Mouse (Mus musculus) heart, adult 18-20 months (tissue): ENCODE data around the gene Cabp1. TPM values are rescaled to one million over a fixed set of nuclear protein-coding genes. Genes with fewer than 3 reads are reported as not detected.

Source experiments
- DNase-seq, 2 experiments: peaks; one replicate each; pipeline ENCODE4 v3.0.0; 2021 to 2022; ENCODE audit warnings: mixed read lengths in 1 of 2
- long read RNA-seq, 2 experiments: library from polyadenylated mRNA; stranded (forward); transcript quantifications; one replicate each; pipeline ENCODE4 v2.0.0; 2021
- total RNA-seq, 2 experiments: library from RNA; stranded (reverse); gene quantifications; 2 replicates each; pipeline ENCODE4 v1.2.3; 2021

Gene Cabp1
- total RNA-seq, result 1 to 10 TPM; 1.8 to 2.0 TPM
- long read RNA-seq, experiment 1, partial matches to known transcripts, result 1 of 2 reads
- long read RNA-seq, experiment 1, other reads (novel, unspliced or antisense), result 0 of 2 reads
- long read RNA-seq, experiment 2, result 0 reads

DNA sequence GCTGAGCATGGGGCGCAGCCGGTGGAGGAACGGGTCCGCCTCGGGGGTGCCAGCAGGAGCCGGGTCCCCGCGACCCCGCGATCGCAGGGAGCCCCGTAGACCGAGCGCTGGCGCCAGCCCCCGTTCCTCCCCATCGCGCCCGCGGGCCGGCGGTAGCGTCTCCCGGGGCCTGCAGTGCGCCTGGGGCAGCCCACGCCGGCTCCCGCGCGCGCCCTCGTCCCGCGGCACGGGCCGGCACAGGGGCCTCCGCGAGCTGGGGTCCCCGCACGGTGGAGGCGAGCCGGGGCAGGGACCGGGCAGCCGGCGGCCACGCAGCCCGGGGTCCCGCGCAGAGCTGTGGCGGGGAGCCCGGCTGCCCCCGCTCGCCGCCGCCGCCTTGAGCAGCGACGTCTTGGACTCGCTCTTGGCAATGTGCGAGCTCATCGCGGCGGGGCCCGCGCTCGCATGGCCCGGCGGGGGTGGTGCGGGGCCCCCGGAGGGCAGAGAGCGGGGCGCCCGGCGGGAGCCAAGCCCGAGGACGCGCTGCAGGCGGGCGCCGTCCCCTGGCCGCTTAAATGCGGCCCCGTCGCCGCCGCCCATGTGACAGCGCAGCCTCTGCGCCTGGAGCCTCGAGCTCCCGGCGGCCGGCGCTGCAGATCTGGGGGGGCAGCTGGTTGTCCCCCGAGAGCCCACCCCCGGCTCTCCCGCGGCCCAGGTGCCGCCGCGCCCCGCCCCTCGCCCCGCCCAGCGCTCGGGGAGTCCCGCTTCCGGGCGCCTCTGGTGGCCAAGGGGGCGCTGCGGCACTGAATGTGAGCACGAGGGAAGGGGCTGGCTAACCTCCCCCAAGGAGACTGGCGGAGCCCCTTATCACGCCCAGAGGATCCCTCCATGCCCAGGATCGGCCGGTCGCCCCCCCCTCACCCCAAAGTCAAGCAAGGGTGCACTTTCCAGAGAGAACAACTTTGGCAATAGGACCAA, at the start of gene Cabp1:
TSS of gene Cabp1 (minus strand) at position 713 of the 957 bp plus-strand sequence.
- DNase-seq, result peak in 1 of 2 experiments; percentile 48

DNA sequence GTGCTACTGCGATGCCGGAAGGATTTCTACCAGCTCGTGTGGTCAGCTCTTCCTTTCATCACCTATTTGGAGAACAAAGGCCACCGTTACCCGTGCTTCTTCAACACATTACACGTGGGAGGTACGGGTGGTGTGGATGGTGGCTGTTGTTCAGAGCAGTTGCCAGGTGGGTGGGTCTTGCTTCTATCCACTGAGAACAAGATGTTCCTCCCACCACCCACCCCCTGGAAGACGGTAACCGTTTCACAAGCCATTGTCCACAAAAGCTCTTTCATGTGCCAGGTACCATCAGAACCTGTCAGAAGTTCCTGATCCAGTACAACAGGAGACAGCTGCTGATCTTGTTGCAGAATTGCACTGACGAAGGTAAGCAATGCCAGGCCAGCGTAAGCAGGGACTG, 46.0 kb upstream of the Cabp1 start:
- DNase-seq, result no peak

DNA sequence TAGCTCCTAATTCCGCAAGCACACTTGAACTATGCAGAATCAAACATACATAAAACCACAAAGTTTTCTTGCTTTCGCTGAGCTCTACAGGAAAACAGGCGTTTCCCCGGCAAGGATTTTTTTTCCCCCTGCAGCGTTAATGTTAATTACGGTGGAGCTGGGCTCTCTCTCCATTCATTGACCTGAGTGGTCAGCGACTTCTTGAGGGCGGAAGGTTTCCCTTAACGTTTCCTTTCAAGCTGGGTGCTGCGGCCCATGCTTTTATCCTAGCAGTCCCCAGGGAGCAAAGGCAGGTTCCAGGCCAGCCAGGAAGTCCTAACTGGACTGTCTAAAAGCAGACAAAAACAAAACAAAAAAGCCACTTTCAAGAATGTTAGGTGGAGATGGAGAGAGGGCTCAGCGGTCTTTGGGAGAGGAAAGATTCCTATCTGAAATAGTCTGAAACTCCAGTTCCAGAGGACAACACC, 44.6 kb upstream of the Cabp1 start:
- peak; percentile 44 to 51 for DNase-seq

DNA sequence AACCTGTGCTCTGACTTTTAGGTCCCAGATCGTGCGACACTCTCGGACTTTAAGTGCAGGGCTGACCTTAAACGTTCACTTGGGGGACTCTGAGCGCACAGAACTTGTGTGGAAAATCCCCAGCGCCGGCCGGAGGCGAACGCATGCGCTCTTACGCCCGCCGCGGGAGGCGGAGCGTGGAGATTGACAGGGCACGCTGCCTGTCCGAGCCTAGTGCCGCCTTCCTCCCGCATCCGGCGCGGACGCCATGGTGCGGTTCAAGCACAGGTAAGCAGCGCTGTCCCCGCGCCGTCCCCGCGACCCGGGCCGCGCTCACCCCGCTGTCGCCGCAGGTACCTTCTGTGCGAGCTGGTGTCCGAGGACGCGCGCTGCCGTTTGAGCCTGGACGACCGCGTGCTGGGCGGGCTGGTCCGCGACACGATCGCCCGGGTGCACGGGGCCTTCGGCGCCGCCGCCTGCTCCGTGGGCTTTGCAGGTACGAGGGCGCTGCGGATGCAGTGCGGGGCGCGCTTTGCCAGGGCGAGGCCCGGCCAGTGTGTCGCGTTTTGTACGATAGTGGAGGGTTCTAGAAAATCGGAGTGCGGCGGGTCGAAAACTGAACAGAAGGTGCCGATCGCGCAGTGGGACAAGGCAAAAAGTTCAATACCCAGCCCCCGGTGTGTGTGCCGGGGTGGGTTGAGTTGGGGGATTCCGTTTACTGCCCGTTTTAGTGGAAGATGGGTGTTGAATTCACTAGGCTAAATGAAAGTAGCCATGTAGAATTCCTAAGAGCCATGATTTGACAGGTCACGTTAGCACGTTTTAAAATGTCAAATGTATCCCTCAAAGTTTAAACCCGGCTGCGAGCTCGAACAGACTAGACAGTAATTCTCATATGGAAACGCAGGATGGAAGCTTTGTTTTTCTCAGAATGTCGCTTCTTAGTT, 43.9 kb upstream of the Cabp1 start:
- peak; percentile 95 to 96 for DNase-seq

DNA sequence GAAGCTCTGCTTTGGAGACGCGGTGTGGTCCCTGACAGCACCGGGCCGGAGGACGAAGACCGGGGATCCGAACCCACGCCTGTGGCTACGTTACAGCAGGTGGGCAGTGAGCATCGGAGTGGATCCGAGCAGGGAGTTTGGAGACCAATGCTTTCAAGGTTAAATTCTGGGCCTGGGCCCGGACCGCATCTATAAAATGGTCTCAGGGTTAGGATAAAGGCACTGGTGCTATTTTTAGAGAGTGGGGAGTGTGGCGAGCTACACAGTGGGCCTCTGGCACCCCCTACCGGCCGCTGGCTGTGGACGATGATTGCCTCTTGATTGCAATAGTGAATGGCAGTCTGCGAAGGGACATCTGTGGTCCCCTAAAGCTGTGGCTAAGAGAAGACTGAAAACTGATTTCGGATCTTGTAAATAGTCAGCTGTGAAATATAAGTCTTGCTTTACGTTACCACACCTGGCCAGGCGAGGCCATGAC, 41.6 kb upstream of the Cabp1 start, which contains the start of gene Pop5:
TSS of gene Pop5 (plus strand) at position 51 of the 478 bp plus-strand sequence.
- DNase-seq, result peak; percentile 89 to 96

DNA sequence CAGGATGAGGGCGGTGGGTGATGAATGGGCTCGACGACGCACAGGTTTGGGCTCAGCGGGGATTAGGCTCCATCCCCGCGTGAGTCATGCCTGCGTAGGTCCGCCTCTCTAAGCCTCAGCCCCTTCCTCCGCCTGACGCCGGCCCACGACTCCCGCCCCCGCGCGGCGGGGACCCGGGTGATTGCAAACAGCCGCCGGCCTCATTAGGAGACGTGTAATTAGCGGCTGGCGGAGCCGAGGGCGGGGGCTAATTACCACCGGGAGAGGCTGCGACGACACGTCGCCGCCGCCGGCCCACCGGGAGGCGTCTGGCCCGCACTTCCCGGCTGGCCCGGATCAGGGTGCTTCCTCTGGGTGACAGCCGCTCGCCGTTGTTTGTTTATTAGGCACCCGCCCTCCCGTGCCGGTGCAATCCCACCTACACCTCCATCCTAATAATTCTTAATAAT, 41.2 kb upstream of the Cabp1 start:
- DNase-seq, result peak; percentile 81 to 84

DNA sequence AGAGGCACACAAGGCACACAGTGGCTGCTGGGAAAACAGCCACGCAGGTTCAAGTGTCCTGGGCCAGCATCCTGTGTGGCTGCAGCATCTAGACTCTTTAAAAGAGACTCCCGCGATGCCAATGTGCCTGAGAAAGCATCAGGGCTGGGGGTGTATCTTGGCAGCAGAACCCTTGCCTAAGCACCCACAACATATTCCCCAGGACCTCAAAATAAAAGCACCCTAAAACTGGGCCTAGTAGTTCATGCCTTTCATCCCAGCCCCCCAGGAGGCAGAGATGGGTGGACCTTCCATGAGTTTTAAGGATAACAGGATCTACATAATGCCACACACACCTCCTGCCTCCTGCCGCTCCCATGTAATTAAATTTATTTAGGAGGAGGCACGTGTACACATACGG, 40.3 kb upstream of the Cabp1 start:
- no peak for DNase-seq

DNA sequence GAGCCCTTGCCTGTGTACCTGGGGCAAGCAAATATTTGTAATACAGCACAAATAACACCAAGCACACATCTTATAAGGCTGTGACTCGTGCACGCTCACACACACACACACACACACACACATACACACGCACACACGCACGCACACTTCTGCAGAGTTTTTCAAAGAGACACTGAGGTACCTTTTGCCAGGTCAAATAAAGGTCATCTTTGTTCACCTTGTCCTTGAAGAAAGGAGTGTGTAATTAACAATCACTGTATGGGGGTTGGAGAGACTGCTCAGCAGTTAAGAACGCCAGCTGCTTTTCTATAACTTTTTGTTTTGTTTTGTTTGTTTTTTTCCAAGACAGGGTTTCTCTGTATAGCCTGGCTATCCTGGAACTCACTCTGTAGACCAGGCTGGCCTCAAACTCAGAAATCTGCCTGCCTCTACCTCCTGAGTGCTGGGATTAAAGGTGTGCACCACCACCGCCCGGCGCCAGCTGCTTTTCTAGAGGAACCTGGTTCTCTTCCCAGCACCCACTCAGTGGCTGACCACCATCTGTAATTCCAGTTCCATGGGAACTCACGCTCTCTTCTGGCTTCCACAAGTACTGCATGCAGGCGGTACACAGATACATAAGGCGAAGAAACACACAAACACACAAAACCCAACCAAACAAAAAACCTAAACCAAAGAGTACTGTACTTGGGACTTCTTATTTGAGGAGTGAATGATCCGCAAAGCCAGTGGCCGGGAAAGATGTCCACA, 39.0 kb upstream of the Cabp1 start:
- no peak for DNase-seq

DNA sequence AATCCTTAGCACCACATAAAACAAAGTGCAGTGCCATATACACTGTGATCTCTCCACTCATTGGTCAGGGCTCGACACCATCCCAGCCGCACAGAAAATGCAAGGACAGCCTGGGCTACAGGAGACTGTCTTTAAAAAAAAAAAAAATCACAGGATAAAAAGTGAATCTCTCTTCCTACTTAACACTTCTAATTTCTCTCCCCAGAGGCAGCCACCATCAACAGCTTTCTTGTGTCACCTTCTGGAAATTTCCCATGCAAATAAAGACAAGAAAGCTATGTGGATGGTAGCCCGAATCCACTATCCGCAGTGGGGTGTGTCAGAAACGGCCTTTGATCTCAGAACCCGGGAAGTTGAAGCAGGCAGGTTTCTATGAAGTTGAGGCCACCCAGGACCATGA, 38.3 kb upstream of the Cabp1 start:
- no peak for DNase-seq

DNA sequence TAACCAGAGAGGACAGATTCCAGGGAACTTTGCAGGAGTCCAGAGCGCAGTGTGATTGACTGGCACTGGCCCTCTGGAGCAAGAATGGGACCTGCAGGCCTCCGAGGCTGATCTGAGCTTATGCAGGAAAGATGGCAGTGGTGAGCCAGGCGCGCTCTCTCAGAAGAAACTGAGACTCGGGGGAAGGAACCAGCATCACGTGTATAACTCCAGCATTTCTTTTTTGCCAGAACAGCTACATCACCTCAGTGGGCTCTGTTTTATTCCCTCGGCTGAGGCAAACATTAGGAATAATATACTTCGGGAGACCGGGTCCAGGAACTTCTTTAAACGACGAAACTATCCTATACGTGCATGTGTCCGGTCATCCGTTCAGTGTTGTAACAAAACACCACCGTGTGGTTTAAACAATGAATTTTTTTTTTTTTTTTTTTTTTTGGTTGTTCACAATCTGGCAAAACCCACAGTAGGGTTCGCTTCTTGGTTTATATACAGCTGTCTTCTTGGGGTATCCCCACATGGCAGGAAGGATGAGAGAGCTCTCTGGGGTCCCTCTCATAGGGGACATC, 37.5 kb upstream of the Cabp1 start:
- no peak for DNase-seq

DNA sequence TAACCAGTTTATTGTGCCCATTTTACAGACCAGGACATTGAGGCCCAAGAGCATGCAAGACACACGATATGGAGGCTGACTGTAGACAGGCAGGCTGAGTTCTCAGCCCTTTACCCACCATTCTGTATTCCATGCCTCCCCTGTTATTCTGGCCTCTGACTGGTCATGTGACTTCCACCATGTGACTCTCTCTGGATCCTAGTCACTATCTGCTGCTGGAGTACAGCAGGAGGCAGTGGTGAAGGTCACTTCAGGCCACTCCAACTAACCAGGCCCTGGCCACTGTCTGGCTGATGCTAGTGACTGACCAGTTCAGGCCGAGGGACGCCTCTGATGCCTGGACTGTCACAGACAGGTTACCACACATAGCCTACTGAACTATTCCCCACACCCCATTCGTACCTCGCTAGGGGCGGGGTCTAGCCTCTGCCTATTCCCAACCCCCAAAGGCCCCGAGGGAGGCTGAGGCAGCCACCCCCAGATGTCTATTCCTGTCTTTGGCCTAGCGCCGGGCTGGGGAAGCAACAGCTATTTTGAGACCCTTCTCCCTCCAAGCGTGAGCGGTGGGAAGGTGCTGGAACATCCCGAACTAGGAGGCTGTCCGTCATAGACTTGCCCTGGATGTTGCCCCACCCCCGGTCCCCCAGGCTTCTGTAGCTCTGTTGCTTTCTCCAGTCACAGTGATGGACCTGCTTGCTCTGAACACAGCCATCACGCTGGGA, 36.8 kb upstream of the Cabp1 start:
- peak; percentile 35 to 42 for DNase-seq

DNA sequence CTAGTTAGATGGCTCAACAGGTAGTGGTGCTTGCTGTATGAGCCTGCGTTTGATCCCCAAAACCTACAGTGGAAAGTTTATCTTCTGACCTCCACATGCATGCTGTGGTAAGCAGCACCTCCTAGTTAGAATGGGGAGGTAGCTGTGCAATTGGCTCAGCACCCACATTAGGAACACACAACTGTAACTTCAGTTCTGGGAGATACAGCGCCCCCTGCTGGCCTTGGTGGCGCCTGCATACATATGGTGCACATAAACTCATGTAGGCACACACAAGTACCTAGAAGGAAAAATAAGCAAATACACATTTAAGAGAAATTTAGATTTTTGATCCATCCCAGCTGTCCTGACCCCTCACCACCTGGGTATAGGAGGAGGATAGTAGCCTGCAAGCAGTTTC, 28.3 kb upstream of the Cabp1 start:
- no peak for DNase-seq

DNA sequence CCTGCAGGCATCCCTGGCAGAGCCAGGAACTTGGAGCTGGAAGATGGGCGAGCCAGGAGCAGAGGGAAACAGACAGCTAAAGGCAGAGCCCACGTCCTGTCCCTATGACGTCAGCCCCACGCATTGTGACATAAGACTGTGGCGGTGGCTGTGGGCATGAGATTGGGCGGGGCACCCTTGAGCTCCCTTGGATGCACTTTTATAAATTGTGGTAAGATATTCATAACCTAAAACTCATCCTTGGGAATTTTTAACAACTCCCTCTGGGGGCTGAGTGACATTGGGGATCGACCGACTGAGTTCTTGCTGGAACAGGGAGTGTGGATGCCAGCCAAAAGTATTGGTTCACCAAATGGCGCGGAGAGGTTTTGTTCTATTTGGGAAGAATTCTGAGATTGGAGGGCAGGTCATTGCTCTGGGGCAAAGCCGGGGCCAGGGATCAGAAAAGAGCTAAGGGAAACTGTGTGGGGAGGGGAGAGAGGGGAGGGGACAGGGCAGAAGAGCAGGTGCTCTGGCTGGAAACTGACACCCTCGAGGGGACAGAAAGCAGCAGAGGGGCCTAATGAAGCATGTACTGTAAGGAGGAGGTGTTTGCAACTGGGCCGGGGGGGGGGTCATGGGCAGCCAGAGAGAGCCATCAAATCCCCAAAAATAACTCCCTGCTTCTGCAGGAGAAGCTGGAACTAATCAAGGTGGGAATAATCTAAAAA, 26.9 kb upstream of the Cabp1 start:
- DNase-seq, result no peak

DNA sequence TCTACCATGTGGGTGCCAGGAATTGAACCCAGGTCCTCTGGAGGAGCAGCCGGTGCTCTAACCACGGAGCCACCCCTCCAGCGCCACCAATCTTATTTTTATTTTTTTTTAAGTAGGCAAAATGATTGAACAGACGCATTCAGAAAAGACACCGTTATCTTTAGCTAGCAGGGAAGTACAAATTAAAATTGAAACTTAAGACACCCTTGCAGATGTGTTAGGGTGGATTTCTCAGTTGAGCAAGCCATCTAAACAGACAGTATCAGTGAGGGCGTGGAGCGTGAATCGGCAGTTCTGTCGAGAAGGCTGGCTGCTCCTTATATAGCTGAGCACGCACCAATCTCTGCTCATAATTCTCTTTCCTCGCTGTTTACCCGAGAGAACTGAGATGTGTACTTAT, 23.8 kb upstream of the Cabp1 start:
- no peak for DNase-seq

DNA sequence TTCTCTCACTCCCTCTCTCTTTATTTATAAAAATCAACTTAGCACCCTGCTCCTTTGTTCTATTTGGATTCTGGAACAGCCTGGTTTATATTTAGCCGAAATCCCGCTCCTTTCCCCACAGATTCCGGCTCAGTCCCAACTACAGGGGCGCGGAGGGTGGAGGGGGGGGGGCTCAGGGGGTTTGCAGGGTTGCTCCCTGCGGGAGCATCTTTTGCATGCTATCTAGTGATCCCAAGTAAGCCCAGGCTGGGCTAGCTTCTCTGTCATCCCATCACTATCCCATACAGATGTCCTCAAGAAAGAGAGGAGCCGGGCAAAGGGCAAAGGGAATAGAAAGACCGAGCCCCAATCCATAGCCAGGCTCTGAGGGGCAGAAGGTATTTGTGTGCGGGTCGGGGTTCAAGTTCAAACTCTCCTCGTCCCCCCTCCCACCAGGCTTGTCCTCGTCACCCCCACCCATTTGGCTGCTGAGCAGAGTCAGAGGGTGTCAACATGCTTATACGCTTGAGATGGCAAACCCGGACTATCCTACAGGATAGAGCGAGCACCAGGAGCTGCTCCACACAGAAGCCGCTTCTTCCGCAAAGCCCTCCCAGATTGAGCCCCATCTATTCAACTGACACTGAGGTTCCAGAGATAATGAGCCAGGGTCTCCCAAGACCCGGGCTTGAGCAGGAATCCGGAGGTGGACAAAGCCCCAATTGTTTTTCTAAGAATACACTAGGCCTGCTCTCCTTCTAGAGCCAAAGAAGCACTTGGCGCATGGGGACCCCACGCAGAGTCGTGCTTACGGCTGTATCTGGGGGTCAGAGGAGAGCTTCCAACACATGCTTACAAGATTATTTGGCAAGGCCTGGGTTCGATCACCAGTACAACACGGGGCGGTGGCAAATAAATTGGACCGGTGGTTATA, 21.3 kb upstream of the Cabp1 start:
- DNase-seq, result no peak

DNA sequence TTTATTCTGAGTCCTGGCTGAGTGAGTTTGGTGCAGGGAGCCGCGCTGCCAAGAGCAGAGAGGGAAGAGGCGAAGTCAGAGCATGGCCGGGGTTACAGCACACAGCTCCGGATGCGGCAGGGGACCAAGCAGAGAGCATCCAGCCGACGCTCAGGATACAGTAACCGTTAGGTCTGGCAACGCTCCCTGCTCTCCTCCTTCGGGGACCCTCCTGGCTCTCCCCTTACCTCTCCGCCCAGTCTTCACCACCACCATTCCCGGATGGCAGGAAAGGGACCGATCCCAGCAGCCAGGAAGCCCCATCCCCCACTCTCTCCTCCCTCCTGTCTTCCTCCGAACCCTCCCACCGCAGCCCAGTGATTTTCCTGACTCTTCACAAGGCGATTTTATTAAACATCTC, 20.7 kb upstream of the Cabp1 start:
- DNase-seq, result peak in 1 of 2 experiments; percentile 46

DNA sequence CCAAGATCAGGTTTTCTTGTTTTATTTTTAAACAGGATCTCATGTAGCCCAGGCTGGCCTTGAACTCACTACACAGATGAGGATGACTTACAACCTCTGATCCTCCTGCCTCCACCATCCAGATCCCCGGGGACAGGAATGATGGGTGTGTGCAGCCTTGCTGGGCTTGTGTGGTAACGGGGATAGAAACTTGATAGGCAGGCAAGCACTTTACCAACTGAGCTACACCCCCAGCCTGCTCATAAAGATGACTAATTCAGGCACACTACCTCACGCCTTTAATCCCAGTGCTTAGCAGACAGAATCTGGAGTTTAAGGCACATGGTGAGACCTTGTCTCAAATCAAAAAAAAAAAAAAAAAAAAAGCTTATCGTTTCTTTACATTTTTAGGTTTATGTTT, 18.7 kb upstream of the Cabp1 start:
- DNase-seq, result no peak

DNA sequence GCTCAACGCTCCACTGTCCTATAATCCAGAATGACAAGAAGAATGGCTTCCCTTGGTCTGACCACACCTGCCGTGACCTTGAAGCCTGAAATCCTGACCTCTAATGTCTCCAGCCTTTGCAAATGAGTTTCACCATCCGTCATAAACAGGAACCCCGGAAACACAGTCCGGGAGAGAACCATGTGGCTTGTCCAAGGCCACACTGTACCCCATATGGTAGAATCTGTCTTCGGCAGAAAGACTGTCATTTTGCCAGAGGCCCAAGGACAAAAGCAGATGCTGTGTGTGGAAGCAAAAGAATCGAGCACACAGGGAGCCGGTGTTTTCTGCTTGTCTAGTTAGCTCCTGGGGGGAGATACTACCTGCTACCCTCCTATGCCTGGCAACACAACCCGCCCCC, 18.3 kb upstream of the Cabp1 start:
- no peak for DNase-seq

DNA sequence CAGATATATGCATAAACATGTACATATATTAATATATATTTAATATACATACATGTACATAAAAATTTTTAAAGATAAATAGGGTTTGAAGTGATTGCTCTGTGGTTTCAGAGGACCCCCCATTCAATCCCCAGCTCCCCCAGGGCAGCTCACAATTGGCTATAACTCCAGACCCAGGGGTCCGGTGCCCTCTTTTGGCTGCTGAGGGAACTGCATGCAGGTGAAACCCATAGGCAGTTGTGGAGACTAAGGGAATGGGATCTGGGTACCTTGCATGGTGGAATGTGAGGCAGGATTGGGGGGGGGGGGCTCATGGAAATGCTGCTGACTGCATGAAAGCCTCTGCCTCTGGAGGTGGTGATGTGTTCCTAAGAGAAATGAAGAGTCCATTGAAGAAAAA, 16.2 kb upstream of the Cabp1 start:
- peak in 1 of 2 experiments; percentile 60 for DNase-seq
